Comparison of ENCODE assay signal across 25 mouse cellular contexts in genomic region chr2:93991336-93991735, GRCm38 (mm10). TPM values are rescaled to one million over a fixed set of nuclear protein-coding genes. Genes with fewer than 3 reads are reported as not detected.
DNase-seq lines count a peak whose midpoint lies in the region; ATAC-seq and TF ChIP-seq lines count a peak whose summit lies in the region.
"Had no signal": no experiment of that assay in that cellular context is flagged by ENCODE, and none has a peak within 500 bp of the region (broad histone marks: within the 10 kb centered on the region; RNA-seq: fewer than 3 reads in every experiment).

No protein-coding gene starts in this region.

- H3K27me3 ChIP-seq in heart, embryonic 15.5 days: no peaks in the 10 kb centered on the region
- no peaks in the 10 kb centered on the region for H3K27me3 ChIP-seq in heart, adult 2 months (ENCODE audit: control insufficient read depth, insufficient read depth, low read length)
- no peaks in the 10 kb centered on the region for H3K27me3 ChIP-seq in liver, embryonic 13.5 days
- no peaks in the 10 kb centered on the region for H3K27me3 ChIP-seq in liver, embryonic 12.5 days (replicated peaks)
- H3K27me3 ChIP-seq in forebrain, embryonic 14.5 days (replicated peaks; ENCODE audit: control insufficient read depth, insufficient read depth, low read length): no peaks in the 10 kb centered on the region
- H3K27me3 ChIP-seq: embryonic facial prominence, embryonic 12.5 days; hindbrain, embryonic 15.5 days; limb, embryonic 12.5 days had no signal

- no peak for TF ChIP-seq POLR2A in heart, adult 2 months (IDR thresholded peaks at IDR 0.05; ENCODE audit: insufficient read depth, low read depth, low read length)

- H3K79me2 ChIP-seq in heart, adult 2 months (replicated peaks; ENCODE audit: control insufficient read depth, insufficient read depth, low read length): no peaks in the 10 kb centered on the region

- H3K9me3 ChIP-seq in heart, embryonic 15.5 days (replicated peaks): no peaks in the 10 kb centered on the region
- H3K9me3 ChIP-seq in liver, embryonic 13.5 days (replicated peaks): no peaks in the 10 kb centered on the region
- no peaks in the 10 kb centered on the region for H3K9me3 ChIP-seq in liver, embryonic 12.5 days (replicated peaks)
- H3K9me3 ChIP-seq in forebrain, embryonic 14.5 days (replicated peaks; ENCODE audit: control insufficient read depth, low read length): no peaks in the 10 kb centered on the region
- H3K9me3 ChIP-seq: embryonic facial prominence, embryonic 12.5 days; hindbrain, embryonic 15.5 days; limb, embryonic 12.5 days had no signal

- peak overlapping the region; percentile 53 for H3K27ac ChIP-seq in heart, embryonic 15.5 days
- no peak overlapping the region for H3K27ac ChIP-seq in heart, adult 2 months
- peak overlapping the region; percentile 37; the same call in 1 of the 2 replicates for H3K27ac ChIP-seq in liver, embryonic 13.5 days
- no peak overlapping the region for H3K27ac ChIP-seq in liver, embryonic 12.5 days
- H3K27ac ChIP-seq in brown adipose tissue, adult 24 weeks (replicated peaks; ENCODE audit: low read depth, low read length): 0 out of 2 replicates have a peak overlapping the region, but pooled peaks have one; percentile 38
- peak overlapping the region; percentile 55; the same call in 1 of the 2 replicates for H3K27ac ChIP-seq in forebrain, embryonic 14.5 days (ENCODE audit: low read depth, low read length)
- H3K27ac ChIP-seq: embryonic facial prominence, embryonic 12.5 days; hindbrain, embryonic 15.5 days; left cerebral cortex, adult 2 months; limb, embryonic 12.5 days had no signal

- H3K4me1 ChIP-seq in heart, embryonic 15.5 days (replicated peaks): peaks cover 20% of the 10 kb centered on the region
- H3K4me1 ChIP-seq in heart, adult 2 months (ENCODE audit: control insufficient read depth, insufficient read depth, low read length): peaks cover 4% of the 10 kb centered on the region; the same call in 1 of the 2 replicates
- no peaks in the 10 kb centered on the region for H3K4me1 ChIP-seq in liver, embryonic 13.5 days (replicated peaks)
- no peaks in the 10 kb centered on the region for H3K4me1 ChIP-seq in liver, embryonic 12.5 days
- peaks cover 2% of the 10 kb centered on the region; the same call in 1 of the 2 replicates for H3K4me1 ChIP-seq in brown adipose tissue, adult 24 weeks (ENCODE audit: control insufficient read depth, insufficient read depth, insufficient read length, low read length)
- H3K4me1 ChIP-seq in forebrain, embryonic 14.5 days (ENCODE audit: control insufficient read depth, insufficient read depth, low read length): peaks cover 19% of the 10 kb centered on the region
- H3K4me1 ChIP-seq: limb, embryonic 12.5 days had no signal

- no peak for TF ChIP-seq CTCF in heart, adult 2 months (IDR thresholded peaks at IDR 0.05)

- intact Hi-C loops in heart, adult 2 months (cut with DNase I): no loop called here

- H3K9ac ChIP-seq in heart, embryonic 15.5 days: no peak overlapping the region
- no peak overlapping the region for H3K9ac ChIP-seq in heart, adult 2 months (ENCODE audit: low read depth, low read length)
- H3K9ac ChIP-seq in liver, embryonic 13.5 days: no peak overlapping the region
- H3K9ac ChIP-seq in liver, embryonic 12.5 days: no peak overlapping the region
- H3K9ac ChIP-seq in forebrain, embryonic 14.5 days (ENCODE audit: low read length): no peak overlapping the region
- H3K9ac ChIP-seq: embryonic facial prominence, embryonic 12.5 days; hindbrain, embryonic 15.5 days; limb, embryonic 12.5 days had no signal

- no peak overlapping the region for H3K4me2 ChIP-seq in heart, embryonic 15.5 days
- H3K4me2 ChIP-seq in liver, embryonic 13.5 days: no peak overlapping the region
- H3K4me2 ChIP-seq in liver, embryonic 12.5 days: no peak overlapping the region
- H3K4me2 ChIP-seq in forebrain, embryonic 14.5 days (ENCODE audit: low read length): no peak overlapping the region
- H3K4me2 ChIP-seq: embryonic facial prominence, embryonic 12.5 days; hindbrain, embryonic 15.5 days; limb, embryonic 12.5 days; midbrain, embryonic 11.5 days had no signal

- no peak for DNase-seq in heart, adult 2 months
- DNase-seq in liver, embryonic 13.5 days: no peak
- DNase-seq in forebrain, embryonic 14.5 days (ENCODE audit: low spot score): no peak
- no peak for DNase-seq in thymus, adult 18-20 months
- DNase-seq: adrenal gland, postnatal 36 days; cerebellum, adult 8-10 months; kidney, postnatal 10 days; lung, postnatal 14 days; retina, postnatal 1 day; right cerebral cortex, postnatal 4 days; thymus, postnatal 25 days had no signal

- no peak for TF ChIP-seq EP300 in heart, adult 2 months (IDR thresholded peaks at IDR 0.05; ENCODE audit: insufficient read depth, low read depth, low read length)

- peaks cover 33% of the 10 kb centered on the region for H3K36me3 ChIP-seq in heart, embryonic 15.5 days
- H3K36me3 ChIP-seq in heart, adult 2 months (ENCODE audit: control insufficient read depth, insufficient read depth, low read length): peaks cover 23% of the 10 kb centered on the region
- H3K36me3 ChIP-seq in liver, embryonic 13.5 days: peaks cover 90% of the 10 kb centered on the region
- H3K36me3 ChIP-seq in liver, embryonic 12.5 days: peaks cover 98% of the 10 kb centered on the region
- H3K36me3 ChIP-seq in forebrain, embryonic 14.5 days (ENCODE audit: control insufficient read depth, insufficient read depth, low read length): peaks cover 77% of the 10 kb centered on the region

- ATAC-seq in heart, embryonic 15.5 days (replicated peaks; ENCODE audit: insufficient number of reproducible peaks, insufficient read depth, low FRiP score, low read depth): no peak
- ATAC-seq in liver, embryonic 13.5 days (ENCODE audit: low read depth): no peak
- no peak for ATAC-seq in liver, embryonic 12.5 days
- no peak for ATAC-seq in forebrain, embryonic 14.5 days
- ATAC-seq: intestine, postnatal 0 days had no signal

- WGBS in heart, embryonic 15.5 days: 53% methylated on average over 3 of the region's 3 CpGs
- 35% methylated on average over 3 of the region's 3 CpGs for WGBS in heart, adult 2 months
- 62% methylated on average over 3 of the region's 3 CpGs for WGBS in liver, embryonic 13.5 days (ENCODE audit: insufficient replicate concordance)
- WGBS in liver, embryonic 12.5 days (ENCODE audit: insufficient replicate concordance): 58% methylated on average over 3 of the region's 3 CpGs
- 90% methylated on average over 3 of the region's 3 CpGs for WGBS in forebrain, embryonic 14.5 days

- H3K4me3 ChIP-seq in heart, embryonic 15.5 days: no peak overlapping the region
- H3K4me3 ChIP-seq in heart, adult 2 months: no peak overlapping the region
- no peak overlapping the region for H3K4me3 ChIP-seq in liver, embryonic 13.5 days (replicated peaks)
- H3K4me3 ChIP-seq in liver, embryonic 12.5 days: no peak overlapping the region
- H3K4me3 ChIP-seq in brown adipose tissue, adult 24 weeks (ENCODE audit: insufficient read depth, low read depth, low read length): no peak overlapping the region
- no peak overlapping the region for H3K4me3 ChIP-seq in forebrain, embryonic 14.5 days (ENCODE audit: low read depth, low read length)
- H3K4me3 ChIP-seq: embryonic facial prominence, embryonic 12.5 days; hindbrain, embryonic 15.5 days; left cerebral cortex, adult 2 months; limb, embryonic 12.5 days had no signal

RNA-seq across cellular contexts. Expression of gene Gm27027, which starts 4.8 kb away (rescaled TPM):
- not detected in 2 replicates for polyA plus RNA-seq in heart, embryonic 15.5 days (2015; fragmentation: Nextera tagmentation; extraction: Ambion mirVana)
- total RNA-seq in heart, adult 2 months (2021): not detected
- not detected in 2 replicates for polyA plus RNA-seq in heart, adult 2 months (2012; rRNA removed)
- polyA plus RNA-seq in liver, embryonic 13.5 days (2015; fragmentation: Nextera tagmentation; extraction: Ambion mirVana): not detected in 2 replicates
- not detected in 2 replicates for polyA plus RNA-seq in liver, embryonic 12.5 days (2016; fragmentation: Nextera tagmentation; extraction: Ambion mirVana)
- not detected in 2 replicates for polyA plus RNA-seq in brown adipose tissue, adult 24 weeks (2012; ENCODE audit: insufficient read depth, insufficient read length, missing spikeins)
- polyA plus RNA-seq in forebrain, embryonic 14.5 days (2014; fragmentation: Nextera tagmentation; extraction: Ambion mirVana): not detected in 2 replicates
- total RNA-seq: adrenal gland, postnatal 36 days; common myeloid progenitor, adult 5-6 weeks; ES-E14; gastrocnemius, postnatal 4 days; layer of hippocampus, adult 8-10 months; left cerebral cortex, adult 2 months; neutrophil, adult 5-6 weeks had no signal
- polyA plus RNA-seq: embryonic facial prominence, embryonic 12.5 days; hindbrain, embryonic 15.5 days; intestine, postnatal 0 days; limb, embryonic 12.5 days; midbrain, embryonic 11.5 days had no signal

RNA-seq across cellular contexts. Expression of gene Alkbh3, which starts 19.3 kb away (rescaled TPM):
- polyA plus RNA-seq in heart, embryonic 15.5 days (2015; fragmentation: Nextera tagmentation; extraction: Ambion mirVana): 59.2 and 64.7 TPM in 2 replicates
- total RNA-seq in heart, adult 2 months (2021): 10 to 100 TPM; 47.5 to 53.5 TPM
- 54.3 and 73.2 TPM in 2 replicates for polyA plus RNA-seq in heart, adult 2 months (2012; rRNA removed)
- polyA plus RNA-seq in liver, embryonic 13.5 days (2015; fragmentation: Nextera tagmentation; extraction: Ambion mirVana): 34.6 and 37.2 TPM in 2 replicates
- 41.6 and 41.8 TPM in 2 replicates for polyA plus RNA-seq in liver, embryonic 12.5 days (2016; fragmentation: Nextera tagmentation; extraction: Ambion mirVana)
- polyA plus RNA-seq in brown adipose tissue, adult 24 weeks (2012; ENCODE audit: insufficient read depth, insufficient read length, missing spikeins): 84.9 and 87.3 TPM in 2 replicates
- polyA plus RNA-seq in forebrain, embryonic 14.5 days (2014; fragmentation: Nextera tagmentation; extraction: Ambion mirVana): 47.5 and 52.2 TPM in 2 replicates

RNA-seq across cellular contexts. Expression of gene Gm13889, which starts 34.3 kb away (rescaled TPM):
- polyA plus RNA-seq in heart, embryonic 15.5 days (2015; fragmentation: Nextera tagmentation; extraction: Ambion mirVana): 7.6 and 9.4 TPM in 2 replicates
- 10 to 100 TPM in 1 of 2 experiments, 1 to 10 TPM in 1; 9.4 to 12.4 TPM for total RNA-seq in heart, adult 2 months (2021)
- polyA plus RNA-seq in heart, adult 2 months (2012; rRNA removed): 5.7 and 8.3 TPM in 2 replicates
- polyA plus RNA-seq in liver, embryonic 13.5 days (2015; fragmentation: Nextera tagmentation; extraction: Ambion mirVana): 1.7 and 2.2 TPM in 2 replicates
- polyA plus RNA-seq in liver, embryonic 12.5 days (2016; fragmentation: Nextera tagmentation; extraction: Ambion mirVana): 3.2 and 3.8 TPM in 2 replicates
- 0.92 and 0.99 TPM in 2 replicates for polyA plus RNA-seq in brown adipose tissue, adult 24 weeks (2012; ENCODE audit: insufficient read depth, insufficient read length, missing spikeins)
- polyA plus RNA-seq in forebrain, embryonic 14.5 days (2014; fragmentation: Nextera tagmentation; extraction: Ambion mirVana): 23.9 and 28.6 TPM in 2 replicates
- total RNA-seq: neutrophil, adult 5-6 weeks had no signal

Comparison
In these comparisons a context has a peak if more than half of its experiments do, and no peak if none do; other contexts are left out.
1. H3K27ac ChIP-seq: peak in heart, embryonic 15.5 days (single experiment), liver, embryonic 13.5 days (single experiment), brown adipose tissue, adult 24 weeks (single experiment) and forebrain, embryonic 14.5 days (single experiment); none in heart, adult 2 months (single experiment) and liver, embryonic 12.5 days (single experiment).